Mouse (Mus musculus): ENCODE data around the gene Wfdc11.

Gene Wfdc11

DNA sequence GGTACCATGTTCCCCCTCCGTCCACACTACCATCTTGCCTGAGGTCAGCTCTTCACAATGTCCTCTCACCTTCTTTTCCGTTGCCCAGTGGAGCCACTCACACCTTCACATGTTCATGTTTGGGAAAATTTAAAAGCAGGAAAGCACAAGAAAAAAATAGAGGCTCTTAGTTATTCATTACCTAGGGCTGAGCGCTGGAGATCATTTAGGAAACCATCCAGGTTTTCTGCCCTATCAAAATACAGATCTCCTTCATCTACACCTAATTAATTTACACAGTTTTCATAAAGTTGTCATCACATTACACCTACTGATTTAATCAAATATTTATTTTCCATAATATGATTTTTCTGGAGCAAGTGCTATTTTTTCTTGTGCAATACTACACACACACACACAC lies 35.2 kb downstream of the Wfdc11 start, which contains the start of gene Wfdc16:
TSS of gene Wfdc16 (minus strand) at position 101 of the 400 bp plus-strand sequence.
- DNase-seq: no peak

DNA sequence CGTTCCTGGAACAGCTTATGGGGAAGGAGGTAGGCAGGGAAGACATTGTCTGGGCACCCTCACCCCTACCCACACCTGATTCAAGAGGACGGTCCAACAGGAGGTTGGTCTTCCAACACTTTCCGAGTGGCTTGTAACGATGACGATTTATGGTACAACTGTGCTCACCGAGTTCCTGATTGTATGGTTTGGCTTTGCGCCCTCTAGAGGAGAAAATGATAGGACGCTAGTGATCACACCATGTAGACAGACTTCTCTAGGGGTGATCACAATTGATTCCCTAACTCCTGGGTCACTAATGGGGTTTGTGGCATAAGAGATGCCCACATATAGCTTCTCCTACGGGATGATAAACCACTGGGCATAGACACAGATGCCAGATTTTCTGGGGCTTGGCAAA lies 38.6 kb downstream of the Wfdc11 start:
- no peak for DNase-seq

DNA sequence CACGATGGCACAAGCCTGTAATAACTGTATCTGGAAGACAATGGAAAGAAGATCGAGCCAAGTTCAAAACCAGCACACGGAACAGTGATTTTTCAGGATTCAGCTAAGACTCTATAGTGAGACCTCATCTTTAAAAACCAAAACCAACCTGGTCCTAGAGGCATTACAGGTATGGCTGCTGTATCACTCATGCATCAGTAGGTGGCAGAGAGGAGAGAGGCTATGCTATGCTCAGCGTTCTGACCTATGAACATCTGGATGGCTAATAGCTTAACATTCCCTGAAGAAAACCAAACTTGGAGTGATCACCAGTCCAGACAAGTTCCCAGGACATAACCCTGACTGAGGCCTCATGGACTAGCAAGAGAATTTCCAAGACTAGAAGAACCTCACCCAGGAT lies 52.1 kb downstream of the Wfdc11 start:
- DNase-seq: no peak

DNA sequence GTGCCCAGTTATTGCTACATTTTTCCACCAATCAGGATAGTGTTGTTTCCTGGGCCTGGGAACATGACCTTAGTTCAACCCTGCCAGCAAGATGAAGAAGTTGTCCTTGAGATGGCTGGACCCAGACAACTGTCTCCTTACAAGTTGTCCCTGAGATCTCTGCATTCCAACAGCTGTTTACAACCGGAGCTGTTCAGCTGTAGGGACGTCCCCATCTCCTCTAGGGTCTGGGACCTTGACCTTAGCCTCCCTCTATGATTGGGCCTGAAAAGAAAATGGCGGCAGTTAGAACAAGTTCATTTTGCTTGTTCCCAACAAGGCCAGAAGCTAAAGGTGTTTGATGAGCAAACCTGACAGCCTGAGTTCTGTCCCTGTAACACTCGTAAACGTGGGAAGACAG lies 54.8 kb downstream of the Wfdc11 start:
- DNase-seq: peak; percentile 3 to 12

DNA sequence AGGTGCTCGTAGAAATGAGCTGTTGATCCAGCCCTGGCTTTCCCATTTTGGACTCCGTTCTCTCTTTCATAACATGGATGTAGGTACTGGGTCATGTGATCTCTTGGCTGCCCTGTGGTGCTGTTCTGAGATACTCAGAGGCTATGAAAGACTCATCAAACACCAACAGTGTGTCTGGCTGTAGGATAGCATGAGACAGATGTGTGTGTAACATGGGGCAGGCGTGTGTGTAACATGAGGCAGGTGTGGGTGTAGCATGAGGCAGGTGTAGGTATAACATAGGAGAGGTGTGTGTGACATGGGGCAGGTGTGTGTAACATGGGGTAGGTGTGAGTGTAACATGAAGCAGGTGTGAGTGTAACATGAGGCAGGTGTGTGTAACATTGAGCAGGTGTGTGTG lies 58.5 kb downstream of the Wfdc11 start:
- DNase-seq: no peak

DNA sequence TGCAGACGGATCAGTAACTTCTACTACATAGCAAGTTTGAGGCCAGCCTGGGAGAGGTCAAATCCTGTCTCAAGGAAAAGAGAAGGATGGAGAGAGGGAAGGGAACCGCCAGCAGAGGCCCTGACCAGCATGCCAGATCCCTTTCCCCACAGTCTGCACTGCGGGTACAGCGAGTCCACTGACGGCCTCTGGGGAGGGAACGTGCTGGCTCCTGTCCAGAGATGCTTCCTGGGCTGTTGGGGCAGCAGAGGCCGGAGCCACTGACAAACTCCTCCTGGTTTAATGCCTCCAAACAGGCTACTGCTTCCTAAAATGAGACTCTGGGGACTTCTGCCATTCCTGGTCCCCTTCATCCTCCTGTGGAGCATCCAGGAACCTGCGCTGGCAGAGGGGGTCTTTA lies 60.4 kb downstream of the Wfdc11 start, which contains the start of the genes Wfdc6b and Wfdc8:
TSS of gene Wfdc6b (plus strand) at position 52 of the 400 bp plus-strand sequence.
TSS of gene Wfdc8 (minus strand) at position 156 of the 400 bp plus-strand sequence.
- DNase-seq: peak; percentile 44 to 60

Measured in lung, adult 18-20 months (tissue).